Mouse (Mus musculus) left cerebral cortex, adult 8-10 months (tissue): ENCODE measurements around the gene Noct. TPM values are rescaled to one million over a fixed set of nuclear protein-coding genes. Genes with fewer than 3 reads are reported as not detected.
"Not testable (repeated sequence)": the region's sequence is repeated elsewhere in the genome, so short reads cannot be mapped to it uniquely, and the experiment has no call there.

Source experiments
- DNase-seq, 2 experiments: peaks; one replicate each; pipeline ENCODE4 v3.0.0; 2022; ENCODE audit warnings: low spot score in 2 of 2
- total RNA-seq, 4 experiments: library from RNA; stranded (reverse); gene quantifications; 2 replicates each; pipeline ENCODE4 v1.2.4; 2022

Gene Noct
- total RNA-seq, 4 experiments from 2014 or later: 43.4 to 46.2 (median 44.4) TPM

GRCm38 (mm10) chr3:51204897-51205296, 19.4 kb upstream of the Noct start:
- DNase-seq: no peak

- DNase-seq: no peak
Observed at GRCm38 (mm10) chr3:51206521-51206920, 17.7 kb upstream of the Noct start.

- no peak for DNase-seq
Observed at GRCm38 (mm10) chr3:51208633-51209032, 15.6 kb upstream of the Noct start.

GRCm38 (mm10) chr3:51209503-51210314, 14.5 kb upstream of the Noct start:
- DNase-seq: no peak

- no peak for DNase-seq
Observed at GRCm38 (mm10) chr3:51210485-51210884, 13.8 kb upstream of the Noct start.

GRCm38 (mm10) chr3:51213111-51213510, 11.1 kb upstream of the Noct start:
- DNase-seq: no peak

GRCm38 (mm10) chr3:51215681-51216080, 8.6 kb upstream of the Noct start:
- no peak for DNase-seq

GRCm38 (mm10) chr3:51216351-51216750, 7.9 kb upstream of the Noct start:
- not testable (repeated sequence) for DNase-seq

GRCm38 (mm10) chr3:51218385-51218784, 5.9 kb upstream of the Noct start:
- not testable (repeated sequence) for DNase-seq

GRCm38 (mm10) chr3:51219213-51219612, 5.0 kb upstream of the Noct start:
- no peak for DNase-seq

GRCm38 (mm10) chr3:51220846-51221245, 3.4 kb upstream of the Noct start:
- no peak for DNase-seq

- DNase-seq: no peak
Observed at GRCm38 (mm10) chr3:51221847-51222246, 2.4 kb upstream of the Noct start.

GRCm38 (mm10) chr3:51222302-51222701, 1.9 kb upstream of the Noct start:
- no peak for DNase-seq

- DNase-seq: no peak
Observed at GRCm38 (mm10) chr3:51222834-51223460, 1.3 kb upstream of the Noct start.

- DNase-seq: no peak
Observed at GRCm38 (mm10) chr3:51223556-51223955, 691 bp upstream of the Noct start.

GRCm38 (mm10) chr3:51225226-51225750, 1.0 kb downstream of the Noct start:
- DNase-seq: no peak

- DNase-seq: no peak
Observed at GRCm38 (mm10) chr3:51225979-51226378, 1.7 kb downstream of the Noct start.

- DNase-seq: no peak
Observed at GRCm38 (mm10) chr3:51226601-51227000, 2.4 kb downstream of the Noct start.

- DNase-seq: no peak
Observed at GRCm38 (mm10) chr3:51228038-51228820, 4.0 kb downstream of the Noct start.

GRCm38 (mm10) chr3:51228821-51229205, 4.6 kb downstream of the Noct start:
- peak; percentile 32 to 68 for DNase-seq

GRCm38 (mm10) chr3:51229226-51229625, 5.0 kb downstream of the Noct start:
- no peak for DNase-seq
